Mouse (Mus musculus): Measurements from ENCODE around the gene Osmr.
"Not testable (repeated sequence)": the region's sequence is repeated elsewhere in the genome, so short reads cannot be mapped to it uniquely, and the experiment has no call there.

Osmr gene

DNA sequence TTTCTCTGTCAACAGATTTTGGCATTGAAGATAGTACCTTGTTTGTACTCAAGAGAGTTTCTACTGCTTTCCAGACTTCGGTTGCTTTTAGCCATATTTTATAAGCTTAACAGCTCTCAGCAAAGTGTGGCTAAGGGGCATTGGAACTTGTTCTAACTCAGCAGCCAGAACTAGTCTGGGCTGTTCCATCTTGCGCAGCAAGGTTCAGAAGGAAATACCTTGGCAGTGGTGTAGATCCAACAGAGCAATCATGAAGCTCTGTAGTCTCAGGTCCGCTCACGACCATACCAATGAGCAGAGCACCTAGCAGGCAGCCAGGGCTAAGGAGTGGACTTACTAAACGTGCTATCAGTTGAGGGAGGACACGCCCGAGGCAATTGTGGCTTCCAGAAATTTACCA is 15.0 kb downstream of the Osmr start:
- DNase-seq: no peak

DNA sequence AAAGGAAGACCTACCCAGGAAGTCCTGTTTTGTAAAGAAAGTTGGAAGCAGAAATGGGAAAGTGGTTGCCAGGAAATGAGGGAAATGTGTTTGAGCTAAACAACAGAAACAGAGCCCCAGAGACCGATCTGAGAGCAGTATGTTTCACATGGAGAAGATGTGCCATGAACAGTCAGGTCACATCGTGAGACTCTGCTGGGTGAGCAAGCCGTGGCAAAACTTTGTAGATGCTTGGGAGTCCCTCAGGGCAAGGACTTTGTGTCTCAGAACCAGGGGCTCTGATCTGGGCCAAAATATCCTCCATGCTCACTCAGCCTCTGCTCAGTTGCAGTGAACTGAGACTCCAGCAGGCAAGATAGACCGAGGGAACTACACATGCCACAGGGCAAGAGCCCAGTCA is 15.9 kb downstream of the Osmr start:
- DNase-seq: no peak

DNA sequence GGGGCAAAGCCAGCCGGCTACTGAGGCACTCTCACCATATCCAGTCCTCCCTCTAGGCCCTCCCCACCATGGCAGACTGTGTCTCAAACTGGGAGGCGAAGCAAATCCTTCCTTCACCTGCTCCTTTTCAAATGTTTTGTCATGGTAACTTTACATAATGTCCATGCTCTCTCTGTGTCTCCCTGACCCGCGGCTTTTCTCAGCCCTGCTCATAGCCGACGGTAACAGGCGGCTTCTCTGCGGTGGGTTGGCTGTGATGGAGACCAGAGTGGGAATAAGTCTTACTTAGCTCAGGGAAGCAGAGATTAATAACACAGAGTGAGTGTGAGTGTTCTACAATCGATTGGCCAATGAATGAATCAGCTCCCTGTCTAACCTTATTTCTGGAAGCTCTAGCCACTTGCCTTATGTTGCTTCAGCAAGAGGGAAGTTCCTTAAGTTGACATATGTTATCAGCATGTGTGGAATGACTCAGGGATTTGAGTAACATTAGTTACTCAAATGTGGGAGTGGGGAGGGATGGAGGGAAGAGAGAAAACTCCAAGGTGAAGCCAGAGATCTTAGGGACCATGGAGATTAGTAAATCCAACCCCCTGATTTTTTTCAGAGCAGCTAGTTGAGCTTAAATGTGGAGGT is 17.4 kb downstream of the Osmr start:
- DNase-seq: no peak

DNA sequence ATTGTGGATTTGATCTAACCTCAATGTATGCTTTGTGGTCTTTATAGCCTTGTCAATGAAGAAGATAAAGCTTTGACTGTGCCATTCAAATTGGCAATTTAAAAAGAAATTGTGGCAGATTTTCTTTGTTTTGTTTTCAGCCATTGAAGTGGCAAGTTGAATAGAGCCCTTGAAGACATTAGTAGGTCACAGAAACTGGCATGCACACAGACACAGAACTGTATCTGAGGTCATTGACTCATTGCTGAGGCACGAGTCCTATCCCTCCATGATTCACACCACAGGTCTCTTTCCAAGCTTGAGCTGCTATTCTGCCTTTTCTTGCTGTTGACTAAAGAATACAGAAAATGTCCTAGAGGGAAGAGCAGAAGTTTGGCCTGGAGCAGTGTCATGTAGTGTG is 24.9 kb downstream of the Osmr start:
- DNase-seq: no peak

DNA sequence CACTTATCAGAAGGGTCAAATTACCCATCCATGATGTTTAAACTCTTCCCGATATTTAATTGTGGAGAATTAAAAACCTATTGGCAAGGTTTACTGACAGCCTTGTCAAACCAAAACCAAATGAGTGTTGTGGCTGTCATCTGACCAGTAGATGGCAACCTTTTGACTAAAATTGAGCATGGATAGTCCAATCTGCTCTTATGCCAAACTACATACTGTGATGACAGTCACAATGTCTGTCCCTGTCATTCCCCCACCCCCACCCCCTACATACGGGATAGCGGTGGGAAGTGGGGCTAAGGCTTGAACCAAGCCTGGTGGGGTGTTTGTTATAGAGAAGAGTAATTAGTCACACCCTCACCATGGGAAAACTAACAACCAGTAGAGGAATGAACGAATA is 34.6 kb downstream of the Osmr start:
- no peak for DNase-seq

DNA sequence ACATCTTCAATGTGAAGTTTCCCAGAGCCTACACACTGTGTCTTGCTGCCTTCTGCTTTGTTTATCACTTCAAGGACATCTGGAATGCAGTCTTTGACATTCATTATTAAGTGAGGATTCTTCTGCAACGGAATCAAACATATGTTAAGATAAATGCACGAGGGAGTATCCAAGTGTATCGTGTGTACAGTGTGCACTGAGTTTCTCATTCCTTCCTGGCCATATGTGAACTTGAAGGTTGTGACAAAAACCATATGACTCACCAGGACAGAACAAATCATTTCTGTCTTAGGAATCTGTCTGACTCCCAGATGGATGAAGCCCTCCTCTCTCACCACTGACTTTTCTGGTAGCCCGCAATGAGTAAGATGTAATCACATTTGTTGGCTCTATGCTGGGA is 59.0 kb downstream of the Osmr start:
- DNase-seq: no peak

DNA sequence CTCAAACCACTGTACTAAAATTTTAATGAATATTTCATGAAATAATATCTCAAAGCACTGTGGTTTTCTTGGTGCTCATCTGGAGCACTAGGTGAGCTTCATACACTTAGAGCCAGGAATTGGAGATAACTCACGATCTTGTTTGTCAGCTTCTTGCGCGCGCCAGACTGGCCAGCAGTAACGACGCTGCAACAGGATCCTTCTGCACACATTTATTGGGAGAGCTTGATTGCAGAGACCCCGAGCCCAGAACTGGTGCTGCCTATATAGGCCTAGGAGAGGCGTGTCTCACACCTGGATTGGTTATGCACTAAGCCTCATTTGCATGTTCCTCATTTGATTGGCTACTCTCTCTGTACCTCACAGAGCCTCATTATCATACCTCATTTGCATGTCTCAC is 73.6 kb downstream of the Osmr start:
- DNase-seq: not testable (repeated sequence)

DNA sequence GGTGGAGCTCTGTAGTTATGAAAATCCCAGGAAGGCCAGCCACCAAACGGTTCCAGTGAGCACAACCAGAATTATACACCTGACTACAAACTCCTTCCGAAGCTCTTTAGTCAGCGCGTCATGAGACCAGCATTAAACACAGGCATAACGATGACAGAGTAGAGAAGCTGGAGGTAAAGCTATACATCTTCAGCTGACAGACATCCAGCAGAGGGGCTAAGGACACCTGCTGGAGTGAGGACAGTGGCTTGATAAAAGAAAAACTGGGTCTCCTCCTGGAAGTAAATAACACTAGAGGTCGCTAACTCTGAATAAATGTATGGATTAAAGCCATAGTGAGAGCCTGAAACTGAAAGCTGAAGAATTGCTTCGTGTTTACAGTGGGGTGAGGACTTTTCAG is 81.9 kb downstream of the Osmr start:
- DNase-seq: no peak

DNA sequence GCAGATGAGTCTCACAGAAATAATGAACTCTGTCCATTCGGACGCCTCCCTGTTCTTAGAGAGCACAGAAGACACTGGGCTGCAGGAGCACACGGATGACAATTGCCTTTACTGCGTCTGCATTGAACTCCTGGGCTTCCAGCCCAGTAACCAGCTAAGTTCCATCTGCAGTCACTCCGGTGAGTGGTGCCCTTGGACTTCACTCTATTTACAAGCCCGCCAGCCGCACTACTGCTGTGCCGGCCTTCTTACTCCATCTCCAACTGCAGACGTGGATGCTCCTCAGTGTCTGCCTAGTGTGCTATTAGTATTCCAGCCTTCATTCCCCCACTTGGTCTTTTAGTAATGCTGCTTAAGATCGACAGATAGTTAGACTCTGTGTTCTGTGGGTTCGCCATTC is 83.1 kb downstream of the Osmr start:
- DNase-seq: no peak

DNA sequence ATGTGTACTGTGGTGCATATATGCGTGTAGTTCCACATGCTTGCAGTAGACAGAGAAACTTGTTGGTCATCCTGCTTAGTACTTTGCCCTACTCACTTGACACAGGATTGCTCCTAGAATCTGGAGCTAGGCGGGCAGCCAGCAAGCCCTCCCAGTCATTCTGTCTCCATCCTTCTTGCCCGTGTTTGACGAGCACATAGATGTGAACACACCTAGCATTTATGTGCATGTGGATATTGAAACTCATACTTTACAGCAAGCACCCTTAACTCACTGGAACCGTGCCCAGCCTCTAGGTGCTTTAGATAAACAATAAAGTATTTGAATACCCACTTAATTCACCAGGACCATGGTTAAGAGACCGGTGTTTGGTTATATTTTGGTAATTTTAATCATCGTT is 84.8 kb downstream of the Osmr start:
- DNase-seq: no peak

DNA sequence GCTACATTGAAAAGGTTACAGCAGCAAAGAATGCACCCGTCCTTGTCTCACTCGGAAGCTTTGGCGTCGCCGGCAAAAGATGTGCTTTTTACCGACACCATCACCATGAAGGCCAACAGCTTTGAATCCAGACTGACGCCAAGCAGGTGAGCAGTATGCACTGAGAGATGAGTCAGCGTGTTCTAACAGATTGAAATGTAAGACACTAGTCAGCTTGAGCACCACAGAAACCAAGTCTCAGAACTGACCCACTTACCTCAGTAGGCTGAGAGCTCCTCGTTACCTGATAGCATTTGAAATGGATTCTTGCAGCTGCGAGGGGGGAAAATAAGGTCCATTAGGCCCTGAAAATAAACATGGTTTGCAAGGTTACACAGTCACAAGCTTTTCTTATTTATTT is 87.5 kb downstream of the Osmr start:
- no peak for DNase-seq

DNA sequence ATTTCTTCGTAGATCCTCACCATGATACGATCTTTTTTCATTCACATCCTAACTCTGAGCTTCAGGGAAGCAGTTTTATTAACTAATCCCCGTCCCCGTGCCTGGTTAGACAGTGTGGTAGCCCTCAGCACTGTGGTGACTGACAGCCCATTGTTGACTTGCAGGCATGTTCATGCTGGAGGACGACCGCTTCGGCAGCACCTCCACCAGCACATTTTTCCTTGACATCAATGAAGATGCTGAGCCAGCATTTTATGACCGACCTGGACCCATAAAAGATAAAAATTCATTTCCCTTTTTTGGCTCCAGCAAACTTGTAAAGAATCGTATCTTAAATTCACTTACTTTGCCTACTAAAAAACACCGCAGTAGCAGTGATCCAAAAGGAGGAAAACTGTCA is 88.6 kb downstream of the Osmr start:
- DNase-seq: no peak

DNA sequence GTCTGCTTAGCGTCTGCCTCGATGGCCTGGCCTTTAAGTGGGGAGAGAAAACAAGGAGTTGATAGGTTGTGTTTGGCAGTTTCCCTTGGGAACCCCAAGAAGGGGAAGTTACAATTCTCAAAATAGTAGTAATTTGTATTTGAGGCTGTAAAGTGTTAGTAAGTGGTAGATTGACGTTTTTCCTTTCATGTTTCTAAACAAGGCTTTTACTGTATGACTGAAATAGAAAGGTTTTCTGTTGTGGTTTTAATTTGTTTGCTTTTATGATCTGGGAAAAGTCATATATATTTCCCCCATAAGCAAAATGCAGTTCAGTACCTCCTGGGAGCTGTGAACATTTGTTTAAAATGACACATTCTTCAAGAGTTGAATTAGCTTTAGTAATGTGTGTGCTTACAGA is 102.5 kb downstream of the Osmr start:
- DNase-seq: no peak
